Mouse (Mus musculus) heart, adult 2 months (tissue): ENCODE results near the gene Ampd3.

ENCODE experiments used
- CTCF ChIP-seq: fragments of 200-600 bp; IDR thresholded peaks from 2 replicates; pipeline ENCODE4 v1.8.1; 2022; ENCODE audit warnings: antibody characterized with exemption, mild to moderate bottlenecking, moderate library complexity
- EP300 ChIP-seq: fragments of 200-500 bp; IDR thresholded peaks from 2 replicates; pipeline ENCODE4 v1.6.1; 2011; ENCODE audit warnings: low read depth, low read length, control low read depth; ENCODE audit not compliant: insufficient read depth

GRCm38 (mm10) chr7:110736914-110737313 is 31.1 kb upstream of the Ampd3 start:
- TF ChIP-seq CTCF, result peak; percentile 44
- no peak for TF ChIP-seq EP300
